Mouse (Mus musculus) cerebellum, adult 2 months (tissue): Measurements from ENCODE around the gene Ube2a.
"Not testable (repeated sequence)": the region's sequence is repeated elsewhere in the genome, so short reads cannot be mapped to it uniquely, and the experiment has no call there.

Experiments
- CTCF ChIP-seq: fragments of 200-500 bp; IDR thresholded peaks from 2 replicates; pipeline ENCODE4 v1.5.1; 2011; ENCODE audit warnings: low read depth, mild to moderate bottlenecking, control low read depth, low read length, moderate library complexity, borderline replicate concordance; ENCODE audit not compliant: insufficient read depth
- POLR2A ChIP-seq: fragments of 200-500 bp; IDR thresholded peaks from 2 replicates; pipeline ENCODE4 v1.6.1; 2011; ENCODE audit warnings: low read length, control low read depth, borderline replicate concordance; ENCODE audit not compliant: insufficient read depth

- not testable (repeated sequence) for TF ChIP-seq CTCF, POLR2A
Observed at GRCm38 (mm10) chrX:36898931-36899330, 25.2 kb downstream of the Ube2a start.
